Mouse (Mus musculus) heart, embryonic 11.5 days (tissue): ENCODE results near the gene Zfp286. TPM values are rescaled to one million over a fixed set of nuclear protein-coding genes. Genes with fewer than 3 reads are reported as not detected.

ENCODE experiments used
- ATAC-seq: fragments of 200-750 bp; cut with Nextera tagmentation; replicated peaks from 2 replicates; pipeline ENCODE4 v1.8.0; 2017; ENCODE audit warnings: moderate library complexity; ENCODE audit not compliant: insufficient number of reproducible peaks, low FRiP score, low TSS enrichment
- H3K27ac ChIP-seq: fragments of 300-500 bp; sonication (generic); 2 replicates; pipeline ENCODE4 v1.5.1; 2014; ENCODE audit warnings: mild to moderate bottlenecking, low read depth, low read length
- H3K27me3 ChIP-seq: fragments of 300-500 bp; sonication (generic); 2 replicates; pipeline ENCODE4 v1.6.1; 2014; ENCODE audit warnings: mild to moderate bottlenecking, low read length, mixed read lengths; ENCODE audit not compliant: control insufficient read depth, insufficient read depth
- H3K36me3 ChIP-seq: fragments of 300-500 bp; sonication (generic); 2 replicates; pipeline ENCODE4 v1.6.1; 2014; ENCODE audit warnings: mild to moderate bottlenecking, low read length, moderate library complexity, mixed read lengths; ENCODE audit not compliant: control insufficient read depth, insufficient read depth
- H3K4me1 ChIP-seq: fragments of 300-500 bp; sonication (generic); 2 replicates; pipeline ENCODE4 v1.6.1; 2014; ENCODE audit warnings: low read length; ENCODE audit not compliant: control insufficient read depth, insufficient read depth
- H3K4me2 ChIP-seq: fragments of 300-500 bp; sonication (generic); 2 replicates; pipeline ENCODE4 v1.6.1; 2014; ENCODE audit warnings: mild to moderate bottlenecking, moderate library complexity
- H3K4me3 ChIP-seq: fragments of 300-500 bp; sonication (generic); 2 replicates; pipeline ENCODE4 v1.5.1; 2014; ENCODE audit warnings: low read depth, low read length
- H3K9ac ChIP-seq: fragments of 300-500 bp; sonication (generic); 2 replicates; pipeline ENCODE4 v1.6.1; 2014; ENCODE audit warnings: mild to moderate bottlenecking, low read depth, low read length, moderate library complexity
- H3K9me3 ChIP-seq: fragments of 300-500 bp; sonication (generic); replicated peaks from 2 replicates; pipeline ENCODE4 v1.6.1; 2016; ENCODE audit warnings: low read length; ENCODE audit not compliant: control insufficient read depth
- WGBS: fragments of 180-500 bp; shearing (Covaris S2); extraction: QIAGEN DNeasy Blood & Tissue Kit; methylation state at CpG from one replicate; pipeline ENCODE4 v1.1.7; 2014; ENCODE audit not compliant: insufficient replicate concordance; 5-methylcytosine and 5-hydroxymethylcytosine counted together
- polyA plus RNA-seq: library from polyadenylated mRNA; unstranded; fragments of >200 nt; fragmentation: Nextera tagmentation; extraction: Ambion mirVana; gene quantifications from 2 replicates; pipeline ENCODE4 v1.2.1, GENCODE M21; 2014

Gene Zfp286
- polyA plus RNA-seq, 1 experiment from 2014 or later: 12.9 TPM

DNA sequence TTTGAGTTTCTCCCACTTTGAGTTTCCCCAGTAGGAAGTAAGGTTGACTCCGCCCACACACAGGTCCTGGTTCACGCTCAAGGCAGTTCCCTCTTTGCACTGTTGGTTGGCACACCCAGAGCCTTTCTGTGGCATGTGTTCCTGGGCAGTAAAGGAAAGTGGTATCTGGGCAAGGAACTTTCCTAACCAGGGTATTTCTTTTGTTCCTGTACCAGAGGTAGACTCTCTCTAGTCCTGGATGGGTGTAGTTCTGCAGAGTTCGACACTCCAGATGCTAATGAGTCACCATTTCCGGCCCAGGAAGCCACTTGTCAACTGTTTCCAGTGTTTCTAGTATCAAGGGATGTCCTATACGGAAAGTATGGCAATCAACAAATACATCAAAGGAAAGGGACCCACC is 32.6 kb upstream of the Zfp286 start:
- H3K27me3 ChIP-seq: no peaks in the 10 kb centered on the region
- 49% methylated on average over 5 of the region's 5 CpGs for whole genome bisulfite sequencing
- ATAC-seq: no peak
- H3K4me2 ChIP-seq: peak overlapping the region; percentile 43
- H3K36me3 ChIP-seq: no peaks in the 10 kb centered on the region
- no peak overlapping the region for H3K9ac ChIP-seq
- H3K27ac ChIP-seq: 0 out of 2 replicates have a peak overlapping the region, but pooled peaks have one; percentile 0
- peaks cover 10% of the 10 kb centered on the region; the same call in 1 of the 2 replicates for H3K4me1 ChIP-seq
- H3K4me3 ChIP-seq: 0 out of 2 replicates have a peak overlapping the region, but pooled peaks have one; percentile 8
- H3K9me3 ChIP-seq: no peaks in the 10 kb centered on the region

DNA sequence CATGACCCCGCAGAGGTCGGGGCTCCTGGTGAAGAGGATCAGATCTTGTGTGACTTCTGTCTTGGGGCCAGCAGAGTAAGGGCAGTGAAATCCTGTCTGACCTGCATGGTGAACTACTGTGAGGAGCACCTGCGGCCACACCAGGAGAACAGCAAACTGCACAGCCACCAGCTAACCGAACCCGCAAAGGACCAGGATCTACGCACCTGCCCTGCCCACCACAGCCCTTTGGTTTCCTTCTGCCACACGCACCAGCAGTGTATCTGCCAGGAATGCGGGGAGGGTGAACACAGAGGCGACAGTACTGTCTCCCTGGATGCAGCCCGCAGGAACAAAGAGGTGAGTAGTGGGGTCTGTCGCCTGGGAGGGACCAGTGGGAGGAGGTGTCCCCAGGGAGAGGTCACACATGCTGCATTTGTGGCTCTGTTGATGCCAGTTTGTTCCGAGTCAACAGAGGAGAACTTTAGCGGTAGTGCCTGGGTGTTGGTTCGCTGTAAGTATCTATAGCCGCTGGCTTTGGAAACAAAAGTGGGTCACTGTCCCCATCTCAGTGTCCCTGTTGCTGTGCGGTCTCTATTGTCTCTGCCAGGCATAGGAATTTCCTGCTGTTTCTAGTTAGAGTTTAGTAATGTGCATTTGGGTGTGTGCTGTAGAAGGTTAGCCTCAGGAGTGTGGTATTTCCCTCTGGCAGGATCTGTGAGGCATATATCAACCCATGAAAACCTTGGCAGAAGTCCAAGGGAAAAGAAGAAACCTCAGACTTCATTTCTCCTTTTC is 31.6 kb upstream of the Zfp286 start:
- 23% methylated on average over 16 of the region's 16 CpGs for WGBS
- Histone ChIP-seq H3K9me3 (no peaks in the 10 kb centered on the region), H3K9ac (peak overlapping the region; percentile 62), H3K27me3 (no peaks in the 10 kb centered on the region), H3K27ac (peak overlapping the region; percentile 31), H3K4me1 (peaks cover 10% of the 10 kb centered on the region; the same call in 1 of the 2 replicates), H3K36me3 (no peaks in the 10 kb centered on the region), H3K4me3 (peak overlapping the region; percentile 48), H3K4me2 (peak overlapping the region; percentile 68)
- 0 out of 2 replicates have a peak, but pooled peaks have one; percentile 31 for ATAC-seq

DNA sequence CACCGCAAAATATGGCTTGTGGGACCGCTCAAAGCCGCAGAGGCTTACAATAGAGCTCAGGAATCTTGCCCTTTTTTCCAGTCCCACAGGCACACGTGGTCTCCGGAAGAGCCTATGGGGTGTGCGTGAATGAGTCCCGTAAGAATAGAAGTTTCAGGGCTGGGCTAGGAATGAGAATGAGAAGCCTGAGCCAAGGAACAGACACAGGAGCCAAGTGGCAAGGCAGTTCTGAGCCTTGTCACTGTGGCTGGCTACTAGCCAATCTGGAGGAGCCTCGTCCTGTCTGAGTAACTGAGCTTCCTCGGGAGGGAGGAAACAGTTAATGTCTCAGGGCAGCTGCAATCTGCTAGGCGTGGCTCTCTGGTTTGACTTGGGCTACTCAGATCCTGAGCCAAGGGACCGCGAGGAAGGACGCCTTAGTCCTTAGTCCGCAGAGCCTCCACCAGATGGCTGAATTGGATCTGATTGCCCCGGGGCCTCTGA is 30.8 kb upstream of the Zfp286 start, which contains the start of gene Trim16:
TSS of gene Trim16 (plus strand) at position 173 of the 483 bp plus-strand sequence.
- WGBS: 12% methylated on average over 15 of the region's 15 CpGs
- no peaks in the 10 kb centered on the region for H3K36me3 ChIP-seq
- no peaks in the 10 kb centered on the region for H3K9me3 ChIP-seq
- peak within 1 kb of the TSS; percentile 68 for H3K4me2 ChIP-seq
- H3K27me3 ChIP-seq: no peaks in the 10 kb centered on the region
- peak within 1 kb of the TSS; percentile 62 for H3K9ac ChIP-seq
- peak; percentile 52 for ATAC-seq
- peaks cover 10% of the 10 kb centered on the region; the same call in 1 of the 2 replicates for H3K4me1 ChIP-seq
- peak within 1 kb of the TSS; percentile 31 for H3K27ac ChIP-seq
- peak within 1 kb of the TSS; percentile 48 for H3K4me3 ChIP-seq

DNA sequence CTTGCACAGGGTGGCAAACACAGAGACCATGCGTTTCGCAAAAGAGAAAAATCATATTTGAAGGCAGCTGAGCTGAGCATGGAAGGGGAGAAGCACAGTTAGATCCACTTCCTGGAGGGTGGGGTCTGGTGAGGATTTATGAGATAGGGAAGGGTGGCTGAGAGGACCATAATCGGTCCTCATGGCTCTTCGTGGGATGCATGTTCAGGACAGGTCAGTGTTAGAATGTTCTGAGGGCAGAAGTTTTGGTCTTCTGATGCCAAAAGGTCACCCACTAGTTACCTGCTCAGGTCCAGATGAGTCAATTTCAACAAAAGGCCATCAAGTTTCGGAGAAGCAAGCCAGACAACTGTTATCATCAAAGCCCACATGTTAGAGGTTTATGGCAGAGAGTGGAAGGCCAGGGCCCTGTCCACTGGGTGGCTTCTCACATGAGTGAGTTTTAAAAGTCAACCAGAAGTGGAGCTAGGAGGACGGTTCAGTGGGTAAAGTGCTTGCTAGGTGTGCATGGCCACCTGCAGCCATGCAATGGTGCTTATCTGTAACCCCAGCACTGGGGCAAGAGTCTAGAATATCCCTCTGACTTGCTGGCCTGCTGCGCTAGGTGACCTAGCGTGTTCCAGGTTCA is 29.9 kb upstream of the Zfp286 start:
- Histone ChIP-seq H3K9me3 (no peaks in the 10 kb centered on the region), H3K36me3 (no peaks in the 10 kb centered on the region), H3K27me3 (no peaks in the 10 kb centered on the region), H3K27ac (no peak overlapping the region), H3K4me2 (no peak overlapping the region), H3K9ac (no peak overlapping the region), H3K4me3 (no peak overlapping the region), H3K4me1 (peaks cover 12% of the 10 kb centered on the region; the same call in 1 of the 2 replicates)
- no peak for ATAC-seq
- WGBS: 80% methylated on average over 8 of the region's 8 CpGs

DNA sequence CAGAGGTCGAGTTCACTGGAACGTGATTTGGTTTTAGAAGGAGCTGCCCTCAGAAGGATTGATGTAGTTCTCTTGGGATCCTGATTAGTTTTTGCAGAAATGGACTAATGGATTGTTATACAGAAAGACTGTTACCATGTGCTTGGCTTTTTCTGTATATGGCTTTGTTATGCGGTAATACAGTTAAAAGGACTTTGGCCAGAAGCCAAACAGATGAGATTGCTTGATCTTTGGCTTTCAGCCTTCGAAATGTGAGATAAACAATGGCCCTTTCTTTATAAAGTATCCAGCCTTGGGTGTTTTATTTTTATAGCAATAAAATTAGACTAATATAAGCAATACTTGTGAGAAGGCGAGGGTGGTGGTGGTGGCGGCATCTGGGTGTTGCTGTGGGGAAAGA is 27.3 kb upstream of the Zfp286 start:
- no peaks in the 10 kb centered on the region for H3K36me3 ChIP-seq
- H3K27me3 ChIP-seq: no peaks in the 10 kb centered on the region
- no peak overlapping the region for H3K27ac ChIP-seq
- H3K4me2 ChIP-seq: no peak overlapping the region
- H3K4me3 ChIP-seq: no peak overlapping the region
- no peak for ATAC-seq
- no peak overlapping the region for H3K9ac ChIP-seq
- 70% methylated on average over 6 of the region's 6 CpGs for WGBS
- no peaks in the 10 kb centered on the region for H3K9me3 ChIP-seq
- peaks cover 12% of the 10 kb centered on the region; the same call in 1 of the 2 replicates for H3K4me1 ChIP-seq

DNA sequence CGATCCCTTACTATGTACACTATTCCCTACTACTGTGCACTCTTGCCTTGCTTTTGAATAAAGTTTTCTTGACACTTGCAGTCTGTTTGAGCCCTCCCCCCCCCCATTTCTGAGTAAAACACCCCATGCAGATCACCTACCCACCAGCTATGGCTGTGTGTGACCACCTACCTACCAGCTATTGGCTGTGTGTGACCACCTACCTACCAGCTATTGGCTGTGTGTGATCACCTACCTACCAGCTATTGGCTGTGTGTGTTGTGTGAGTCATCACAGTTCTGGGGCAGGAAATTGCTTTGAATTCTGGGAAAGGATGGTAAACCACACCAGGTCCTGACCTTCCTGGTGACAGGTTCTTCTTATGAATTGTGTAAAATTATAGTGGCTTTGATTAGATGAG is 26.2 kb upstream of the Zfp286 start:
- peaks cover 6% of the 10 kb centered on the region; the same call in 1 of the 2 replicates for H3K4me1 ChIP-seq
- no peak for ATAC-seq
- 88% methylated on average over 1 of the region's 1 CpGs for WGBS
- no peak overlapping the region for H3K4me3 ChIP-seq
- H3K27ac ChIP-seq: no peak overlapping the region
- no peaks in the 10 kb centered on the region for H3K9me3 ChIP-seq
- H3K4me2 ChIP-seq: no peak overlapping the region
- H3K9ac ChIP-seq: no peak overlapping the region
- H3K27me3 ChIP-seq: no peaks in the 10 kb centered on the region
- no peaks in the 10 kb centered on the region for H3K36me3 ChIP-seq

DNA sequence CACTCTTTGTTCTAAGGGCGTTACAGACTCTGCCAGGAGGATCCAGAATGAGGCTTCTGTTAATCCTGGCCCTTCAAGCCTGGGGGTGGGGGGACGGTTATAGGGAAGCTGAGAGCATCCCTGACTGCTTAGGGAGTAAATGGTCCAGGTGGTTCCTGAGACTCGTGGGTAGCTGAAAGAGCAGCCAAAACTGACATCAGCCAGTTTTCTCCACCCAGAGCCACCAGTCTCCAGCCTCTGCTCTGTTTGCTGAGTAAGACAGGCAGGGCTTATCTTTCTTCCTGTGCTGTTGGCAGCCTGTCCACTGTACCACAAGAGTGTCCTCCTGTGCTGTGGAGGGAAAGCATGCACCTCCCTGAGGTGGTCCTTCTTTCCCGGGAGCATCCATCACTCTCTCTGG is 25.4 kb upstream of the Zfp286 start:
- H3K4me1 ChIP-seq: peaks cover 3% of the 10 kb centered on the region; the same call in 1 of the 2 replicates
- H3K4me3 ChIP-seq: no peak overlapping the region
- no peaks in the 10 kb centered on the region for H3K27me3 ChIP-seq
- no peak overlapping the region for H3K4me2 ChIP-seq
- no peaks in the 10 kb centered on the region for H3K9me3 ChIP-seq
- H3K27ac ChIP-seq: no peak overlapping the region
- ATAC-seq: no peak
- H3K9ac ChIP-seq: no peak overlapping the region
- no peaks in the 10 kb centered on the region for H3K36me3 ChIP-seq
- 43% methylated on average over 4 of the region's 4 CpGs for WGBS

DNA sequence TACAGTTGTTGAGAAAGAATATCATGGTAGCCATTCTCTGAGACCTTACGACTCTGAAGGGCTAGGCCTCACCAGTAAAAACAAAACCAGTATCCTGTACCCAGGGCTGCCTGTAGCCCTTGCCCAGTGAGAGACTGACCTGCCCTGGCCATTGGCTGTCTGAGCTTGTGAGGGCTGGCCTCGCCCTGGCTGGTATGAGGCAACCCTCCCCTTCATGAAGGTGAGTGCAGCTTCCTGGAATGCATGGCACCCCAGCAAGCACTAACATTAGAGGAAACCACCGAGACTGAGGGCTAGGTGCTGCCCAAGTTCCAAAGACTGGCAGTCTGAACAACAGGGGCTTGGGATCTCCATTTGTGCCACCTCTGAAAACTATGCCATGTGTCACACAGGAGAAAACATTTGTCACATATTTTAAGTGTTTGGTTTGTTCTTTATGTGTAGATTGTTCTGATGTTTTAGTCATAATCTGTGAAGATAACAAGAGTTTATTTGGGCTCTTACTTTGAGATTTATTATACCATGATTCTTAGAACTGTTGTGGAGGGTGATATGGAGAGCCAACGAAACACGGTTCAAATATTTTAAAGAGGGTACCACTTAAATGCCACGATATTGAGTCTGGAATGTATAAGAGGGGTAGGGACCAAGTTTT is 24.8 kb upstream of the Zfp286 start:
- Histone ChIP-seq H3K27ac (no peak overlapping the region), H3K9ac (no peak overlapping the region), H3K4me3 (no peak overlapping the region), H3K4me2 (no peak overlapping the region), H3K27me3 (no peaks in the 10 kb centered on the region), H3K36me3 (no peaks in the 10 kb centered on the region), H3K9me3 (no peaks in the 10 kb centered on the region), H3K4me1 (peaks cover 3% of the 10 kb centered on the region; the same call in 1 of the 2 replicates)
- no peak for ATAC-seq
- WGBS: 61% methylated on average over 6 of the region's 6 CpGs
